Mouse (Mus musculus) hindbrain, embryonic 10.5 days (tissue): ENCODE results near the gene Rabgef1. TPM values are rescaled to one million over a fixed set of nuclear protein-coding genes. Genes with fewer than 3 reads are reported as not detected.
A peak's percentile ranks its signal among the peaks of the same experiment; 100 is the strongest.

Source experiments
- DNase-seq: peaks from one replicate; pipeline ENCODE4 v3.0.0-alpha.2; 2017; ENCODE audit warnings: low spot score
- H3K27ac ChIP-seq: fragments of 300-500 bp; sonication (generic); 2 replicates; pipeline ENCODE4 v1.5.1; 2016; ENCODE audit warnings: mild to moderate bottlenecking, moderate library complexity
- H3K27me3 ChIP-seq: fragments of 300-500 bp; sonication (generic); 2 replicates; pipeline ENCODE4 v1.6.1; 2016; ENCODE audit warnings: mild to moderate bottlenecking; ENCODE audit not compliant: poor library complexity, insufficient read depth, severe bottlenecking
- H3K36me3 ChIP-seq: fragments of 300-500 bp; sonication (generic); 2 replicates; pipeline ENCODE4 v1.6.1; 2016; ENCODE audit warnings: mild to moderate bottlenecking, moderate library complexity
- H3K4me1 ChIP-seq: fragments of 300-500 bp; sonication (generic); replicated peaks from 2 replicates; pipeline ENCODE4 v1.6.1; 2016; ENCODE audit warnings: mild to moderate bottlenecking
- H3K4me3 ChIP-seq: fragments of 300-500 bp; sonication (generic); 2 replicates; pipeline ENCODE4 v1.5.1; 2016; ENCODE audit warnings: mild to moderate bottlenecking, moderate library complexity
- H3K9me3 ChIP-seq: fragments of 300-500 bp; sonication (generic); 2 replicates; pipeline ENCODE4 v1.6.1; 2016; ENCODE audit warnings: mild to moderate bottlenecking, moderate library complexity
- WGBS: fragments of 180-500 bp; shearing (Covaris S2); methylation state at CpG from one replicate; pipeline ENCODE4 v1.1.7; 2016; 5-methylcytosine and 5-hydroxymethylcytosine counted together
- polyA plus RNA-seq: library from polyadenylated mRNA; unstranded; fragments of >200 nt; fragmentation: Nextera tagmentation; extraction: Ambion mirVana; gene quantifications from 2 replicates; pipeline ENCODE4 v1.2.1, GENCODE M21; 2016

Rabgef1 gene
- 23.5 and 27.3 TPM in 2 replicates for polyA plus RNA-seq

DNA sequence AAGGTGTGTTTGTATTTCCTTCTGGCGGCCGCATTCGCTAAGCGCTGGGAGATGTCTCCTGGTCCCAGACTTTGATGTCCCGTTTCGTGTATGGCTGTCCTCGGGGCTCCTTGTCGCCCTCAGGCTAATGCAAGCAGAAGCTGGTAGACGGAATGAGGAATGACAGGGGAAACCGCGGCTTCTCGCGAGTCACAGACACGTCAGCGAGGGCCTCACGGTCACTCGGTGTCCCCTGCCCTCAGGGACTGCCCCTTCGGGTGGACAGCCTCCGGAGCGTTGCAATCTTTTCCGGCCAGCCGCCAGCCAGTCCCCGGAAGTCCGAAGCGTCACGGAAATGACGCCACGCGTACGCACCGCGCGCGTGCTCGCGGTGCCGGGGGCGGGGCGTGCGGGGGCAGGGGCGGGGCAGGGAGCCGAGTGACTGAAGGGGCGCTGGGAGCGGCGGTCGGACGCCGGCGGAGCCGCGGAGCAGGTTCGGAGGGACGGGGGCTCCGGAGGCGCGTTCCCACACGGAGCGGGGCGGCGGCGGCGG lies at the start of gene Rabgef1:
Rabgef1 (plus strand) TSS at position 376 of the 532 bp plus-strand sequence.
- peak; percentile 94 for DNase-seq
- H3K27ac ChIP-seq = peak within 1 kb of the TSS; percentile 91
- peaks cover 25% of the 10 kb centered on the region for H3K4me1 ChIP-seq
- H3K9me3 ChIP-seq = no peaks in the 10 kb centered on the region
- H3K4me3 ChIP-seq = peak within 1 kb of the TSS; percentile 95
- no peaks in the 10 kb centered on the region for H3K27me3 ChIP-seq
- under 1% methylated on average over 58 of the region's 62 CpGs for WGBS
- H3K36me3 ChIP-seq = no peaks in the 10 kb centered on the region

GRCm38 (mm10) chr5:130122355-130122754 lies 49.2 kb upstream of the Rabgef1 start:
- Histone ChIP-seq H3K36me3 (peaks cover 9% of the 10 kb centered on the region; the same call in 1 of the 2 replicates), H3K4me3 (no peak overlapping the region), H3K9me3 (no peaks in the 10 kb centered on the region), H3K27ac (no peak overlapping the region), H3K4me1 (0 out of 2 replicates have a peak, but pooled peaks cover 8% of the 10 kb centered on the region), H3K27me3 (no peaks in the 10 kb centered on the region)
- no peak for DNase-seq
- 92% methylated on average over 2 of the region's 2 CpGs for WGBS

DNA sequence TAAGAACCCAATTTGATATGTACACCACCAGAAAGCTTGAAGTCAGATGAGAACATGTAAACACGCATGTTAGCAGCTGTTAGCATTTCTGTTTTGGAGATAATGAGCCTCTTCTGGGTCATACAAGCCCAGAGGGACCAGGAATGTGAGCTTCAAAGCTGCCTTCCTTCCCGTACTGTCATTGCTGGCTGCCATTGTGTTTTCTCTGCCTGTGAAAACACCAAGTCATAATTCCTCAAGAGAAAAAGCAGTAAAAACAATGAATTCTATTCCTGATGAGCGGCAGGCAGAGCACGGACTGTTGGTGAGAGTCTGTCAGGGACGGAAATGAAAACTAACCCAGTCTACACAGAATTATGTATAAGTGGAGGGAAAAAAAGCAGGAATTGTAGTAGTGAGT lies 47.3 kb upstream of the Rabgef1 start:
- no peak for DNase-seq
- H3K4me3 ChIP-seq = no peak overlapping the region
- H3K27me3 ChIP-seq = no peaks in the 10 kb centered on the region
- 76% methylated on average over 5 of the region's 5 CpGs for WGBS
- no peak overlapping the region for H3K27ac ChIP-seq
- 0 out of 2 replicates have a peak, but pooled peaks cover 8% of the 10 kb centered on the region for H3K4me1 ChIP-seq
- H3K36me3 ChIP-seq = peaks cover 9% of the 10 kb centered on the region; the same call in 1 of the 2 replicates
- H3K9me3 ChIP-seq = no peaks in the 10 kb centered on the region

DNA sequence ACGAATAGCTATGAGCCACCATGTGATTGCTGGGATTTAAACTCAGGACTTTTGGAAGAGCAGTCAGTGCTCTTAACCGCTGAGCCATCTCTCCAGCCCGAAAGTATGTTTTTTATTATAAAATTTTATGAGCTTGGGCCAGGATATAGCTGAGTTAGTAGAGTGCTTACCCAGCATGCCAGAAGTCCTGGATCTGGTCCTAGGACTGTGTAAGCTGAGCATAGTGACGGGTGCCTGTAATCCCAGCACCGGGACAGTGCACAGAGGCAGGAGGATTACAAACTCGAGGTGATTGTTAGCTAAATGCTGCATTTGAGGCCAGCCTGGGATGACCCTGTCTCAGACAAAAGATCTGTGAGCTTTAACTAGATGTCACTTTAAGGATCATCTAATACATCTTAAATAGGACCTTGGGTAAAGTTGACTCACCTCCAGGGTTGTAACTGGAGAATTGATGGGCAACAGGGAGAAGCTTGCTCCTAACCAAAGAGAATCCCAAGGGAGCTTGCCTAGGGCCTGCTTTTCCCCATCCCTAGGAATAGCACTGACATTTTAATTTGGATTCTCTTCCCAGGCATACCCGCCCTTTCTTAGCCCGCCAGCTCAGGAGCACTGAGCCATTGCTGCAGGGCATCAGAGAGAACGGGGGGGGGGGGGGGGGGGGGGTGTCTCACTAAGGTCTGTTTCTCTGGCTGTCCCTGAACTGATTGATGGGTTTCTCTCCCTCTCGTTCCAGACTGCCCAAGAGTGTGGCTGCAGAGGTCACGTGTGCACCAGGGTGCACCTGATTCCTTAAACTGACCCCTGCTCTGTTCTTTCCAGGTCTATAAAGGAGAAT lies 42.7 kb upstream of the Rabgef1 start:
- DNase-seq = peak; percentile 9
- no peaks in the 10 kb centered on the region for H3K9me3 ChIP-seq
- no peaks in the 10 kb centered on the region for H3K27me3 ChIP-seq
- no peak overlapping the region for H3K4me3 ChIP-seq
- H3K27ac ChIP-seq = no peak overlapping the region
- no peaks in the 10 kb centered on the region for H3K4me1 ChIP-seq
- whole genome bisulfite sequencing = 68% methylated on average over 11 of the region's 11 CpGs
- peaks cover 22% of the 10 kb centered on the region for H3K36me3 ChIP-seq

- H3K4me1 ChIP-seq = no peaks in the 10 kb centered on the region
- H3K4me3 ChIP-seq = no peak overlapping the region
- no peak for DNase-seq
- no peak overlapping the region for H3K27ac ChIP-seq
- H3K36me3 ChIP-seq = peaks cover 25% of the 10 kb centered on the region
- WGBS = 90% methylated on average over 5 of the region's 5 CpGs
- no peaks in the 10 kb centered on the region for H3K9me3 ChIP-seq
- no peaks in the 10 kb centered on the region for H3K27me3 ChIP-seq
Measured at GRCm38 (mm10) chr5:130129524-130129793, 42.1 kb upstream of the Rabgef1 start.

GRCm38 (mm10) chr5:130136597-130136996 lies 35.0 kb upstream of the Rabgef1 start:
- Histone ChIP-seq H3K27me3 (no peaks in the 10 kb centered on the region), H3K36me3 (peaks cover 28% of the 10 kb centered on the region), H3K27ac (no peak overlapping the region), H3K4me1 (no peaks in the 10 kb centered on the region), H3K4me3 (no peak overlapping the region), H3K9me3 (no peaks in the 10 kb centered on the region)
- DNase-seq = no peak
- WGBS = 94% methylated on average over 13 of the region's 13 CpGs

- 34% methylated on average over 8 of the region's 8 CpGs for WGBS
- Histone ChIP-seq H3K27ac (no peak overlapping the region), H3K4me1 (peaks cover 8% of the 10 kb centered on the region; the same call in 1 of the 2 replicates), H3K9me3 (no peaks in the 10 kb centered on the region), H3K36me3 (peaks cover 19% of the 10 kb centered on the region), H3K27me3 (peaks cover 8% of the 10 kb centered on the region; the same call in 1 of the 2 replicates), H3K4me3 (no peak overlapping the region)
- peak; percentile 78 for DNase-seq
Measured at GRCm38 (mm10) chr5:130139393-130139792, 32.2 kb upstream of the Rabgef1 start.

- Histone ChIP-seq H3K9me3 (no peaks in the 10 kb centered on the region), H3K27ac (no peak overlapping the region), H3K27me3 (peaks cover 8% of the 10 kb centered on the region; the same call in 1 of the 2 replicates), H3K4me1 (peaks cover 24% of the 10 kb centered on the region), H3K36me3 (peaks cover 3% of the 10 kb centered on the region), H3K4me3 (no peak overlapping the region)
- WGBS = 88% methylated on average over 5 of the region's 5 CpGs
- no peak for DNase-seq
Measured at GRCm38 (mm10) chr5:130141138-130141537, 30.5 kb upstream of the Rabgef1 start.

DNA sequence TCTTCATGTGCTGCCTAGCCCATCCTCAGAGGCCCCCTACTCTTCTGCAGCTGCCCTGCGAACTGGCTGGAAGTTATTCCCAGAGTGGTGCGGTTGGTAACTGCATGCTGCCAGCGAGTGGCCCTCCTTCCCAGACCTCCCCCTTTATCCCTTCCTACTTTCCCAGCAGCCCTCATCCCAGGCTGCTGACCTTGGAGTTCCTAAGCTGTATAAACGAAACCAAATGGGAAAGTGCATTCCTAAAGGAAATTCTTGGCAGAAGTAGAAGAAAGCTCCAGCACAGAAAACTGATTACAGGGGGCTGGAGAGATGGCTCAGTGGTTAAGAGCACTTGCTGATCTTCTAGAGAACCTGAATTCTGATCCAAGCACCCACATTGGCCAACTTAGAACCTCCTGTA lies 29.6 kb upstream of the Rabgef1 start:
- Histone ChIP-seq H3K27me3 (peaks cover 8% of the 10 kb centered on the region; the same call in 1 of the 2 replicates), H3K36me3 (no peaks in the 10 kb centered on the region), H3K27ac (no peak overlapping the region), H3K4me3 (no peak overlapping the region), H3K4me1 (peaks cover 24% of the 10 kb centered on the region), H3K9me3 (no peaks in the 10 kb centered on the region)
- 69% methylated on average over 4 of the region's 4 CpGs for WGBS
- DNase-seq = no peak

GRCm38 (mm10) chr5:130143101-130143500 lies 28.5 kb upstream of the Rabgef1 start:
- Histone ChIP-seq H3K9me3 (no peaks in the 10 kb centered on the region), H3K4me1 (peaks cover 24% of the 10 kb centered on the region), H3K36me3 (no peaks in the 10 kb centered on the region), H3K27me3 (peaks cover 8% of the 10 kb centered on the region; the same call in 1 of the 2 replicates), H3K4me3 (no peak overlapping the region), H3K27ac (no peak overlapping the region)
- 93% methylated on average over 7 of the region's 7 CpGs for WGBS
- DNase-seq = no peak

DNA sequence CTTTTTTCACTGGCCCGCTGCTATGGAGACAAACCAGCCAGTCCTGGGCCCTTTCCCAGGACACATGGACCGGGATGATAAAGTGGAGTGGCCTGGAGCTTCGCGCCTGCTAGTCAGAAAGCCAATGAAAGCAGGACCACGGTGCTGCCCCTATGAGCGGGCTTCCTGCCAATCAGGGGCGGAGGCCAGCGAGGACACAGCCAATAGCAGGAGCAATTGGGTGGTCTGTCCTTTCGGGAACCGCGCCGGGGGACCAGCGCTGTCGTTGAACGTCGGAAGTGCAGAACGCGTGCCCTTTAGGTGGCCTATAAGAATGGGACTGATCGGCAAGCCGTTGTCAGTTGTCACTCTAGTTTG lies 27.6 kb upstream of the Rabgef1 start:
- Histone ChIP-seq H3K36me3 (0 out of 2 replicates have a peak, but pooled peaks cover 4% of the 10 kb centered on the region), H3K4me3 (peak overlapping the region; percentile 68), H3K27me3 (peaks cover 8% of the 10 kb centered on the region; the same call in 1 of the 2 replicates), H3K9me3 (no peaks in the 10 kb centered on the region), H3K4me1 (peaks cover 24% of the 10 kb centered on the region), H3K27ac (peak overlapping the region; percentile 91)
- peak; percentile 72 for DNase-seq
- WGBS = 5% methylated on average over 20 of the region's 20 CpGs

GRCm38 (mm10) chr5:130144334-130145312 lies 27.0 kb upstream of the Rabgef1 start, which contains the start of gene Kctd7:
TSS of gene Kctd7 (plus strand) at chr5:130144861.
- Histone ChIP-seq H3K4me1 (peaks cover 24% of the 10 kb centered on the region), H3K4me3 (peak within 1 kb of the TSS; percentile 68), H3K36me3 (0 out of 2 replicates have a peak, but pooled peaks cover 4% of the 10 kb centered on the region), H3K27ac (peak within 1 kb of the TSS; percentile 91), H3K27me3 (peaks cover 8% of the 10 kb centered on the region; the same call in 1 of the 2 replicates), H3K9me3 (no peaks in the 10 kb centered on the region)
- DNase-seq = peak; percentile 97
- 2% methylated on average over 66 of the region's 66 CpGs for WGBS
